Mouse (Mus musculus) forebrain, embryonic 10.5 days (tissue): ENCODE results near the gene Mest. TPM values are rescaled to one million over a fixed set of nuclear protein-coding genes. Genes with fewer than 3 reads are reported as not detected.

Experiments
- DNase-seq: peaks from one replicate; pipeline ENCODE4 v3.0.0-alpha.2; 2017; ENCODE audit warnings: low spot score; ENCODE audit errors: extremely low spot score
- H3K27ac ChIP-seq: fragments of 300-500 bp; sonication (generic); 2 replicates; pipeline ENCODE4 v1.5.1; 2016; ENCODE audit warnings: mild to moderate bottlenecking
- H3K27me3 ChIP-seq: fragments of 300-500 bp; sonication (generic); 2 replicates; pipeline ENCODE4 v1.6.1; 2016; ENCODE audit warnings: mild to moderate bottlenecking; ENCODE audit not compliant: poor library complexity, severe bottlenecking
- H3K36me3 ChIP-seq: fragments of 300-500 bp; sonication (generic); replicated peaks from 2 replicates; pipeline ENCODE4 v1.6.1; 2016; ENCODE audit warnings: mild to moderate bottlenecking, moderate library complexity
- H3K4me1 ChIP-seq: fragments of 300-500 bp; sonication (generic); 2 replicates; pipeline ENCODE4 v1.6.1; 2016
- H3K4me3 ChIP-seq: fragments of 300-500 bp; sonication (generic); 2 replicates; pipeline ENCODE4 v1.5.1; 2016; ENCODE audit warnings: mild to moderate bottlenecking, moderate library complexity
- H3K9me3 ChIP-seq: fragments of 300-500 bp; sonication (generic); 2 replicates; pipeline ENCODE4 v1.6.1; 2016; ENCODE audit warnings: mild to moderate bottlenecking, moderate library complexity
- WGBS: fragments of 180-500 bp; shearing (Covaris S2); methylation state at CpG from one replicate; pipeline ENCODE4 v1.1.7; 2016; 5-methylcytosine and 5-hydroxymethylcytosine counted together
- microRNA counts: library from miRNA; unstranded; fragments of <30 nt; microRNA quantifications from one replicate; lab custom pipeline; 2017
- microRNA-seq: library from miRNA; unstranded; fragments of <30 nt; microRNA quantifications from one replicate; pipeline ENCODE4, GENCODE M21; 2017
- polyA plus RNA-seq: library from polyadenylated mRNA; unstranded; fragments of >200 nt; fragmentation: Nextera tagmentation; extraction: Ambion mirVana; gene quantifications from 2 replicates; pipeline ENCODE4 v1.2.1, GENCODE M21; 2016

The Mest gene
- polyA plus RNA-seq, 1 experiment from 2014 or later = 2,268 TPM

DNA sequence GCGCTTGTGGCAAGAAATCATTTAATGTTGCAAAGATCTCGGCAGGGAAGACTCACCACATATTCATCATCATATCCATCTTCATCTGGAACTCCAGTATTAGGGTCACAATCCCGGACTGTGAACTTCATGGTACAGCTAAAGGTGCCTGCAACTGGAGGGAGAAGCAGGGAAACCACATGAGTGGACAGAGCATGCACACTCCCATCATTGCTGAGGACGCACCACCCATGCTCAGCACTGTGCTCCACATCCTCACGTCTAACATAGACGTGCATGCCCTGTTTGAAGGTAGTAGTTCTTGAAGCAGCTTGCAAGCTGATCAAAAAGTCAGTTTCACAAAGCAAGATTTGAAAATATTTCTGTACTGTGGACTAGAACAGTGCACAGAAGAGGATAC is 27.1 kb downstream of the Mest start:
- no peak for DNase-seq
- Histone ChIP-seq H3K27me3 (no peaks in the 10 kb centered on the region), H3K4me1 (no peaks in the 10 kb centered on the region), H3K9me3 (no peaks in the 10 kb centered on the region), H3K4me3 (no peak overlapping the region), H3K36me3 (peaks cover 56% of the 10 kb centered on the region), H3K27ac (no peak overlapping the region)
- WGBS = 91% methylated on average over 6 of the region's 6 CpGs

DNA sequence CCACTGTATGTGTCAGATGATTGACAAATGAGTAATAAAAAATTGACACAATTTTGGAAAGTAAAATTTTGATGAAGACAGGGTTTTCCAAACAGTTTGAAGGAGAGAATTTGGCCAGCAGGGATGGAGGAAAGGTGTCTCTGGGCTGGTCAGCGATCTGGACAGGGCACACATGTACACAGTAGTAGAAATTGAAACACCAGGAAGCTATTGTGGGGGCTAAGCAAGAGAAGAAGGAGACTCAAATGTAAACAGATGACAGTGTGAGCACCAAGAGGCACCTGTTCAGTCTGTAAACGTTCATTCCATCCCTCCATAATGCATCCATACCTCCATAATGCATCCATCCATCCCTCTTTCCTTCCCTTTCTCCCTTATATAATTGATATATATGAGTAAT is 27.9 kb downstream of the Mest start:
- Histone ChIP-seq H3K4me3 (no peak overlapping the region), H3K27me3 (no peaks in the 10 kb centered on the region), H3K36me3 (peaks cover 49% of the 10 kb centered on the region), H3K4me1 (no peaks in the 10 kb centered on the region), H3K27ac (no peak overlapping the region), H3K9me3 (no peaks in the 10 kb centered on the region)
- DNase-seq = no peak
- WGBS = 92% methylated on average over 2 of the region's 2 CpGs

MicroRNAs within 50 kb of the gene (microRNA counts, 519-probe panel; counts per million panel counts)
- microRNA mmu-miR-335-3p (lab: Ali Mortazavi, UCI) = 5,517 counts per million, percentile 88 among the panel's probes with 10 or more counts
- microRNA mmu-miR-335-5p (lab: Ali Mortazavi, UCI) = 8,374 counts per million, percentile 98 among the panel's probes with 10 or more counts

Small RNA genes lying within 50 kb of the gene (microRNA-seq; reads per million reads assigned to microRNA genes)
- gene Mir335 = 162,620 reads per million, percentile 100 among the genes with 10 or more reads in this experiment

Other genes starting within 250 kb of the Mest start
- gene Tmem209, start 213.8 kb upstream of the Mest start, polyA plus RNA-seq = 54.3 and 56.6 TPM in 2 replicates
- 0.16 and 0.34 TPM in 2 replicates for gene Ssmem1, start 213.7 kb upstream of the Mest start, polyA plus RNA-seq
- gene Cpa2, start 182.0 kb upstream of the Mest start, polyA plus RNA-seq = 11.9 and 15.6 TPM in 2 replicates
- gene Cpa4, start 155.2 kb upstream of the Mest start, polyA plus RNA-seq = 2.9 and 3.4 TPM in 2 replicates
- gene Cpa5, start 112.5 kb upstream of the Mest start, polyA plus RNA-seq = 0.51 and 0.84 TPM in 2 replicates
- gene Cpa1, start 84.3 kb upstream of the Mest start, polyA plus RNA-seq = 0.21 TPM in 1 of 2 replicates, not detected in the other
- 15.9 and 22.1 TPM in 2 replicates for gene Cep41, start 29.8 kb upstream of the Mest start, polyA plus RNA-seq
- gene Copg2, start 173.2 kb downstream of the Mest start, polyA plus RNA-seq = 29.7 and 31.0 TPM in 2 replicates
- 0.17 TPM in 1 of 2 replicates, not detected in the other for gene Tsga13, start 192.0 kb downstream of the Mest start, polyA plus RNA-seq
- 0.51 and 0.54 TPM in 2 replicates for gene Klf14, start 235.5 kb downstream of the Mest start, polyA plus RNA-seq